Mouse (Mus musculus) embryonic facial prominence, embryonic 14.5 days (tissue): ENCODE measurements around the gene Mdga1. TPM values are rescaled to one million over a fixed set of nuclear protein-coding genes. Genes with fewer than 3 reads are reported as not detected.
A peak's percentile ranks its signal among the peaks of the same experiment; 100 is the strongest.
"Not testable (repeated sequence)": the region's sequence is repeated elsewhere in the genome, so short reads cannot be mapped to it uniquely, and the experiment has no call there.

Experiments used
- ATAC-seq: fragments of 200-750 bp; cut with Nextera tagmentation; 2 replicates; pipeline ENCODE4 v1.8.0; 2017; ENCODE audit warnings: low read depth, moderate number of reproducible peaks, moderate TSS enrichment
- DNase-seq: peaks from one replicate; pipeline ENCODE4 v3.0.0-alpha.2; 2015; ENCODE audit warnings: low spot score
- H3K27ac ChIP-seq: fragments of 300-500 bp; sonication (generic); replicated peaks from 2 replicates; pipeline ENCODE4 v1.5.1; 2014; ENCODE audit warnings: low read depth, mild to moderate bottlenecking, low read length, moderate library complexity
- H3K27me3 ChIP-seq: fragments of 300-500 bp; sonication (generic); replicated peaks from 2 replicates; pipeline ENCODE4 v1.6.1; 2014; ENCODE audit warnings: low read length; ENCODE audit not compliant: control insufficient read depth, insufficient read depth
- H3K36me3 ChIP-seq: fragments of 300-500 bp; sonication (generic); 2 replicates; pipeline ENCODE4 v1.6.1; 2014; ENCODE audit warnings: low read length, mixed read lengths; ENCODE audit not compliant: control insufficient read depth, insufficient read depth
- H3K4me1 ChIP-seq: fragments of 300-500 bp; sonication (generic); 2 replicates; pipeline ENCODE4 v1.6.1; 2014; ENCODE audit warnings: antibody characterized with exemption, low read length; ENCODE audit not compliant: control insufficient read depth, insufficient read depth
- H3K4me2 ChIP-seq: fragments of 300-500 bp; sonication (generic); 2 replicates; pipeline ENCODE4 v1.6.1; 2014; ENCODE audit warnings: low read depth, mild to moderate bottlenecking, low read length, moderate library complexity, mixed read lengths
- H3K4me3 ChIP-seq: fragments of 300-500 bp; sonication (generic); 2 replicates; pipeline ENCODE4 v1.5.1; 2014; ENCODE audit warnings: low read depth, mild to moderate bottlenecking, low read length
- H3K9ac ChIP-seq: fragments of 300-500 bp; sonication (generic); 2 replicates; pipeline ENCODE4 v1.6.1; 2014; ENCODE audit warnings: low read depth, mild to moderate bottlenecking, low read length, moderate library complexity, mixed read lengths
- H3K9me3 ChIP-seq: fragments of 300-500 bp; sonication (generic); 2 replicates; pipeline ENCODE4 v1.6.1; 2016; ENCODE audit warnings: low read length; ENCODE audit not compliant: control insufficient read depth
- WGBS: fragments of 180-500 bp; shearing (Covaris S2); extraction: QIAGEN DNeasy Blood & Tissue Kit; methylation state at CpG from one replicate; pipeline ENCODE4 v1.1.7; 2014; 5-methylcytosine and 5-hydroxymethylcytosine counted together
- polyA plus RNA-seq: library from polyadenylated mRNA; unstranded; fragments of >200 nt; fragmentation: Nextera tagmentation; extraction: Ambion mirVana; gene quantifications from 2 replicates; pipeline ENCODE4 v1.2.1, GENCODE M21; 2014

The Mdga1 gene
- polyA plus RNA-seq, 1 experiment from 2014 or later: 5.3 TPM

DNA sequence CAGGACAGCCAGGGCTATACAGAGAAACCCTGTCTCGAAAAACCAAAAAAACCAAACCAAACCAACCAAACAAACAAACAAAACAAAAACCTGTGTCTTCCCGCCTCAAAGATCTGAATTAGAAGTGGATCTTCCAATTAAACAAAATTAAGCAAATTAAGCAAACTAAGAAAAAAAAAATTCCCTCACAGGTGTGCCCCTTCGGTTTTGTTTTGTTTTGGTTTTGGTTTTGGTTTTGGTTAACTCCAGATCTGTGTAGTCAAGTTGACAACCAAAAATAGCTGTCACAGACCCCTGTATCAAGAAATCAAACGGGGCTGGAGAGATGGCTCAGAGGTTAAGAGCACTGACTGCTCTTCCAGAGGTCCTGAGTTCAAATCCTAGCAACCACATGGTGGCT is 188.4 kb downstream of the Mdga1 start:
- H3K4me2 ChIP-seq, H3K9me3 ChIP-seq, H3K27me3 ChIP-seq, H3K9ac ChIP-seq, ATAC-seq, H3K36me3 ChIP-seq, H3K27ac ChIP-seq, H3K4me3 ChIP-seq, DNase-seq, H3K4me1 ChIP-seq: not testable (repeated sequence)
- 81% methylated on average over 4 of the region's 4 CpGs for WGBS

- Histone ChIP-seq H3K27me3 (no peaks in the 10 kb centered on the region), H3K4me2 (no peak overlapping the region), H3K4me1 (no peaks in the 10 kb centered on the region), H3K9ac (no peak overlapping the region), H3K9me3 (no peaks in the 10 kb centered on the region), H3K4me3 (no peak overlapping the region), H3K27ac (no peak overlapping the region), H3K36me3 (no peaks in the 10 kb centered on the region)
- ATAC-seq: peak; percentile 44; the same call in 1 of the 2 replicates
- peak; percentile 35 for DNase-seq
- WGBS: 69% methylated on average over 8 of the region's 8 CpGs
These were observed 191.9 kb downstream of the Mdga1 start for GRCm38 (mm10) chr17:29778021-29778420.

Other genes with a start within 250 kb of the Mdga1 start
- 41.0 and 43.3 TPM in 2 replicates for gene Zfand3, start 34.6 kb upstream of the Mdga1 start, polyA plus RNA-seq